Mouse (Mus musculus) liver, adult 2 months (tissue): ENCODE results near the gene A2ml1. TPM values are rescaled to one million over a fixed set of nuclear protein-coding genes. Genes with fewer than 3 reads are reported as not detected.

ENCODE experiments used
- DNase-seq: peaks from one replicate; pipeline ENCODE4 v3.0.0-alpha.2; 2011; ENCODE audit warnings: low read depth, low spot score; ENCODE audit errors: extremely low read depth
- H3K27ac ChIP-seq: fragments of 200-500 bp; replicated peaks from 2 replicates; pipeline ENCODE4 v1.5.1; 2012; ENCODE audit warnings: low read depth, mild to moderate bottlenecking, control low read depth, inconsistent platforms, low read length; ENCODE audit not compliant: insufficient read depth
- H3K27me3 ChIP-seq: fragments of 200-500 bp; 2 replicates; pipeline ENCODE4 v1.6.1; 2012; ENCODE audit warnings: mild to moderate bottlenecking, moderate library complexity, low read length, inconsistent platforms; ENCODE audit not compliant: control insufficient read depth, insufficient read depth
- H3K36me3 ChIP-seq: fragments of 200-500 bp; 2 replicates; pipeline ENCODE4 v1.6.1; 2012; ENCODE audit warnings: low read length, inconsistent platforms; ENCODE audit not compliant: control insufficient read depth, insufficient read depth
- H3K4me1 ChIP-seq: fragments of 200-500 bp; 2 replicates; pipeline ENCODE4 v1.6.1; 2011; ENCODE audit warnings: low read length; ENCODE audit not compliant: control insufficient read depth, insufficient read depth
- H3K4me3 ChIP-seq: fragments of 200-500 bp; 2 replicates; pipeline ENCODE4 v1.5.1; 2011; ENCODE audit warnings: low read depth, mild to moderate bottlenecking, control low read depth, low read length, moderate library complexity; ENCODE audit not compliant: insufficient read depth
- H3K79me2 ChIP-seq: fragments of 200-500 bp; 2 replicates; pipeline ENCODE4 v1.6.1; 2012; ENCODE audit warnings: inconsistent platforms, mild to moderate bottlenecking, low read length, moderate library complexity; ENCODE audit not compliant: control insufficient read depth, insufficient read depth
- H3K9ac ChIP-seq: fragments of 200-500 bp; 2 replicates; pipeline ENCODE4 v1.6.1; 2012; ENCODE audit warnings: low read depth, mild to moderate bottlenecking, control low read depth, inconsistent platforms, low read length
- CTCF ChIP-seq: fragments of 200-500 bp; IDR thresholded peaks from 2 replicates; pipeline ENCODE4 v1.5.1; 2011; ENCODE audit warnings: low read depth, low read length, control low read depth
- POLR2A ChIP-seq: fragments of 200-500 bp; IDR thresholded peaks from 2 replicates; pipeline ENCODE4 v1.6.1; 2011; ENCODE audit warnings: low read length, control low read depth; ENCODE audit not compliant: insufficient read depth; ENCODE audit errors: extremely low read depth
- WGBS: fragments of 180-500 bp; shearing (Covaris S2); methylation state at CpG from one replicate; pipeline ENCODE4 v1.1.7; 2018; 5-methylcytosine and 5-hydroxymethylcytosine counted together
- polyA plus RNA-seq: library from polyadenylated mRNA; depleted of rRNA; stranded (reverse); fragments of >200 nt; gene quantifications from 2 replicates; pipeline ENCODE4 v1.2.3, GENCODE M21; 2012
- total RNA-seq: library from RNA; depleted of rRNA; stranded (reverse); fragments of >200 nt; gene quantifications from 2 replicates; pipeline ENCODE4 v1.2.3, GENCODE M21; 2014

The A2ml1 gene
- total and polyA plus RNA-seq, 2 experiments = 3.8 to 7.5 TPM

GRCm38 (mm10) chr6:128526601-128527000, 54.8 kb downstream of the A2ml1 start, which contains the start of gene Pzp:
TSS of gene Pzp (minus strand) at chr6:128526720.
- peaks cover 9% of the 10 kb centered on the region; the same call in 1 of the 2 replicates for H3K79me2 ChIP-seq
- peaks cover 33% of the 10 kb centered on the region for H3K36me3 ChIP-seq
- H3K9ac ChIP-seq = peak within 1 kb of the TSS; percentile 96
- peak within 1 kb of the TSS; percentile 100 for H3K27ac ChIP-seq
- peak; percentile 90 for DNase-seq
- peak within 1 kb of the TSS; percentile 90 for H3K4me3 ChIP-seq
- H3K27me3 ChIP-seq = no peaks in the 10 kb centered on the region
- peaks cover 16% of the 10 kb centered on the region; the same call in 1 of the 2 replicates for H3K4me1 ChIP-seq
- 20% methylated on average over 4 of the region's 4 CpGs for WGBS
- peak; percentile 85; the same call in 1 of the 2 replicates for TF ChIP-seq POLR2A
- no peak for TF ChIP-seq CTCF

- H3K27ac ChIP-seq = peak overlapping the region; percentile 100
- DNase-seq = peak; percentile 89
Observed at GRCm38 (mm10) chr6:128525801-128526200, 55.6 kb downstream of the A2ml1 start.

GRCm38 (mm10) chr6:128523360-128523759, 58.0 kb downstream of the A2ml1 start:
- peaks cover 5% of the 10 kb centered on the region; the same call in 1 of the 2 replicates for H3K79me2 ChIP-seq
- H3K36me3 ChIP-seq = peaks cover 62% of the 10 kb centered on the region
- TF ChIP-seq POLR2A (no peak), CTCF (no peak)
- 51% methylated on average over 3 of the region's 3 CpGs for WGBS
- H3K4me3 ChIP-seq = peak overlapping the region; percentile 33
- peaks cover 22% of the 10 kb centered on the region; the same call in 1 of the 2 replicates for H3K4me1 ChIP-seq
- no peaks in the 10 kb centered on the region for H3K27me3 ChIP-seq
- peak; percentile 24 for DNase-seq
- peak overlapping the region; percentile 56 for H3K27ac ChIP-seq
- peak overlapping the region; percentile 65 for H3K9ac ChIP-seq

More at GRCm38 (mm10) chr6:128525801-128526200, 55.6 kb downstream of the A2ml1 start:
- peaks cover 20% of the 10 kb centered on the region; the same call in 1 of the 2 replicates for H3K4me1 ChIP-seq
- TF ChIP-seq CTCF = no peak
- TF ChIP-seq POLR2A = no peak
- no peaks in the 10 kb centered on the region for H3K27me3 ChIP-seq
- H3K9ac ChIP-seq = peak overlapping the region; percentile 96
- peaks cover 41% of the 10 kb centered on the region for H3K36me3 ChIP-seq
- WGBS = 22% methylated on average over 4 of the region's 4 CpGs
- peaks cover 9% of the 10 kb centered on the region; the same call in 1 of the 2 replicates for H3K79me2 ChIP-seq
- H3K4me3 ChIP-seq = peak overlapping the region; percentile 90

GRCm38 (mm10) chr6:128519159-128519558, 62.2 kb downstream of the A2ml1 start:
- 67% methylated on average over 7 of the region's 7 CpGs for whole genome bisulfite sequencing
- no peak for TF ChIP-seq CTCF
- TF ChIP-seq POLR2A = no peak
- no peak overlapping the region for H3K4me3 ChIP-seq
- peaks cover 19% of the 10 kb centered on the region; the same call in 1 of the 2 replicates for H3K4me1 ChIP-seq
- peaks cover 89% of the 10 kb centered on the region for H3K36me3 ChIP-seq
- no peaks in the 10 kb centered on the region for H3K27me3 ChIP-seq
- no peaks in the 10 kb centered on the region; the same call in 1 of the 2 replicates for H3K79me2 ChIP-seq
- DNase-seq = peak; percentile 20
- no peak overlapping the region for H3K27ac ChIP-seq
- H3K9ac ChIP-seq = no peak overlapping the region

GRCm38 (mm10) chr6:128505676-128506236, 75.7 kb downstream of the A2ml1 start:
- Histone ChIP-seq H3K4me1 (peaks cover 14% of the 10 kb centered on the region), H3K36me3 (peaks cover 90% of the 10 kb centered on the region), H3K79me2 (no peaks in the 10 kb centered on the region; the same call in 1 of the 2 replicates), H3K4me3 (no peak overlapping the region), H3K9ac (no peak overlapping the region), H3K27me3 (no peaks in the 10 kb centered on the region), H3K27ac (no peak overlapping the region)
- WGBS = 80% methylated on average over 2 of the region's 2 CpGs
- TF ChIP-seq CTCF (no peak), POLR2A (no peak)
- DNase-seq = no peak

- 62% methylated on average over 5 of the region's 5 CpGs for WGBS
- Histone ChIP-seq H3K27ac (no peak overlapping the region), H3K4me1 (peaks cover 14% of the 10 kb centered on the region), H3K4me3 (no peak overlapping the region), H3K36me3 (peaks cover 89% of the 10 kb centered on the region), H3K9ac (no peak overlapping the region), H3K79me2 (no peaks in the 10 kb centered on the region; the same call in 1 of the 2 replicates), H3K27me3 (no peaks in the 10 kb centered on the region)
- TF ChIP-seq CTCF = no peak
- no peak for TF ChIP-seq POLR2A
- DNase-seq = no peak
Observed at GRCm38 (mm10) chr6:128504743-128505142, 76.7 kb downstream of the A2ml1 start.
